Mouse (Mus musculus): ENCODE results near the gene Serp2.

- TF ChIP-seq CTCF (IDR thresholded peaks at IDR 0.05; ENCODE audit: insufficient read depth, low read length) (no peak), POLR2A (IDR thresholded peaks at IDR 0.05; ENCODE audit: borderline replicate concordance, extremely low read depth, low read depth, low read length) (no peak)
These were observed 43.2 kb downstream of the Serp2 start for GRCm38 (mm10) chr14:76513395-76514049.
